Comparison of ENCODE assay signal across 11 mouse cellular contexts in the genomic region with DNA sequence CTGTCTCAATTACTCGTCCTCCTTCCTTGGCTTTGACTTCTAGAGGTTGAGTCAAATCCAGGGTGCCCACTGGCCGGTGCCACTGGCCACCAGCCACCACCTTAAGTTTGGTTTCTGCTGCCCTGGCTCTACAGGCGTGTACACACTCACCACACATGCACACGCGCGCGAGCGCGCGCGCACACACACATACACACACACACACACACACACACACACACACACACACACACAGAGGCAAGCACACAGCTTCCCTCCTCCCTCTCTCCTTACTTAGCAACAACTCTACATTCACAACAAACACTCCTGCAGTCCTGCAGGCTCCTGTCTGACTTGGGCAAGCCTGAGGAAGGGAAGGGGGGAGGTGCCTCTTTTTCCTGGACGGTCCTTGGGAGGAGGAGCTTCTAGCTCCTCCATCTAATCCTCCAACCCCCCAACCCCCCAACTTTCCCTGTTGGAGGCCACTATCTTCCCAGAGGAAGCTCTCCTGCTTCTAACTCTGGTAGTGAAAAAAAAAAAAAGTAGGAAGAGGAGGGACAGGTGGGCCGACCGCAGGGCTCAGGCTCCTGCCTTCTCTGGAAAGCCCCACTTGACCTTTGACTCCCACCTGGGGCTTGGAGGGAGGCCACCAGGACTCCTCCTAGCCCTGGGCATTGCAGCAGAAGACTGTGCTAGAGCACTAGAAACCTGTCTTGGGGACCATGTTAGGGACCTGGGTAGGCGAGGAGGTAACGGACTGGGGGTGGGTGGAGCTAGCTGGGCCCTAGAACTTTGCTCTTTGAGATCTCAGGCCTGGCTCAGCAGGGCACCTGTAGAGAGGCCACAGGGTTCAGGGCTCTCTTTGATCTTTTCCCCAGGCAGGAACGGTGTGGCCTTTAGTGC. TPM values are rescaled to one million over a fixed set of nuclear protein-coding genes. Genes with fewer than 3 reads are reported as not detected.
DNase-seq lines count a peak whose midpoint lies in the region; ATAC-seq lines count a peak whose summit lies in the region.
"Had no signal": no experiment of that assay in that cellular context is flagged by ENCODE, and none has a peak within 500 bp of the region (broad histone marks: within the 10 kb centered on the region; RNA-seq: fewer than 3 reads in every experiment).

No protein-coding gene starts in this region.

- peak overlapping the region; percentile 87 for H3K27ac ChIP-seq in heart, embryonic 11.5 days (ENCODE audit: low read depth, low read length)
- peak overlapping the region; percentile 91 for H3K27ac ChIP-seq in kidney, embryonic 15.5 days

- peak overlapping the region; percentile 61 for H3K9ac ChIP-seq in heart, embryonic 11.5 days (ENCODE audit: low read depth, low read length)
- H3K9ac ChIP-seq in kidney, embryonic 15.5 days = peak overlapping the region; percentile 39; the same call in 1 of the 2 replicates

- no peaks in the 10 kb centered on the region for H3K36me3 ChIP-seq in heart, embryonic 11.5 days (ENCODE audit: control insufficient read depth, insufficient read depth, low read length)
- no peaks in the 10 kb centered on the region for H3K36me3 ChIP-seq in kidney, embryonic 15.5 days
- H3K36me3 ChIP-seq: G1E had no signal

- 22% methylated on average over 17 of the region's 17 CpGs for WGBS in heart, embryonic 11.5 days (ENCODE audit: insufficient replicate concordance)
- WGBS in kidney, embryonic 15.5 days = 21% methylated on average over 17 of the region's 17 CpGs

- H3K4me1 ChIP-seq in heart, embryonic 11.5 days (ENCODE audit: control insufficient read depth, insufficient read depth, low read length) = peaks cover 98% of the 10 kb centered on the region
- peaks cover 100% of the 10 kb centered on the region for H3K4me1 ChIP-seq in kidney, embryonic 15.5 days

- peak; percentile 40 to 54 for DNase-seq in heart, adult 18-20 months
- DNase-seq in heart, adult 8-10 months (ENCODE audit: low spot score) = no peak
- peak; percentile 62 for DNase-seq in cerebellum, adult 9-10 months
- DNase-seq in lung, postnatal 10 days = peak; percentile 76
- DNase-seq in layer of hippocampus, postnatal 36 days = no peak
- DNase-seq in layer of hippocampus, adult 8-10 months (ENCODE audit: low spot score in 2 of 2) = no peak

- H3K9me3 ChIP-seq in heart, embryonic 11.5 days (replicated peaks; ENCODE audit: control insufficient read depth, low read length) = no peaks in the 10 kb centered on the region
- H3K9me3 ChIP-seq in kidney, embryonic 15.5 days (replicated peaks) = no peaks in the 10 kb centered on the region
- H3K9me3 ChIP-seq: G1E had no signal

- peak overlapping the region; percentile 84 for H3K4me2 ChIP-seq in heart, embryonic 11.5 days
- peak overlapping the region; percentile 87 for H3K4me2 ChIP-seq in kidney, embryonic 15.5 days

- H3K27me3 ChIP-seq in heart, embryonic 11.5 days (ENCODE audit: control insufficient read depth, insufficient read depth, low read length) = no peaks in the 10 kb centered on the region
- H3K27me3 ChIP-seq in kidney, embryonic 15.5 days = no peaks in the 10 kb centered on the region

- H3K4me3 ChIP-seq in heart, embryonic 11.5 days (ENCODE audit: low read depth, low read length) = peak overlapping the region; percentile 21
- H3K4me3 ChIP-seq in kidney, embryonic 15.5 days (replicated peaks) = peak overlapping the region; percentile 98

- ATAC-seq in heart, embryonic 11.5 days (replicated peaks; ENCODE audit: insufficient number of reproducible peaks, low FRiP score, low TSS enrichment) = no peak
- ATAC-seq in kidney, embryonic 15.5 days (replicated peaks; ENCODE audit: low FRiP score) = no peak

RNA-seq across cellular contexts. Expression of a gene that starts 7.7 kb away (rescaled TPM):
- total RNA-seq in heart, adult 18-20 months (2021) = 10 to 100 TPM; 36.2 to 41.7 TPM
- total RNA-seq in heart, adult 8-10 months (2022) = 10 to 100 TPM; 51.6 to 56.9 (median 53.9) TPM
- polyA plus RNA-seq in heart, embryonic 11.5 days (2014; fragmentation: Nextera tagmentation; extraction: Ambion mirVana) = 8.7 and 9.3 TPM in 2 replicates
- polyA plus RNA-seq in kidney, embryonic 15.5 days (2015; fragmentation: Nextera tagmentation; extraction: Ambion mirVana) = 11.3 and 11.7 TPM in 2 replicates
- total RNA-seq in layer of hippocampus, postnatal 36 days (2021) = 10 to 100 TPM; 70.9 to 75.7 TPM
- total RNA-seq in layer of hippocampus, adult 8-10 months (2022) = 10 to 100 TPM; 61.8 to 68.3 (median 64.9) TPM

RNA-seq across cellular contexts. Expression of a gene that starts 35.6 kb away (rescaled TPM):
- total RNA-seq in heart, adult 18-20 months (2021) = not detected
- under 1 TPM in 2 of 4 experiments, not detected in 2; 0.26 to 0.28 TPM for total RNA-seq in heart, adult 8-10 months (2022)
- polyA plus RNA-seq in heart, embryonic 11.5 days (2014; fragmentation: Nextera tagmentation; extraction: Ambion mirVana) = 0.14 TPM in 1 of 2 replicates, not detected in the other
- polyA plus RNA-seq in kidney, embryonic 15.5 days (2015; fragmentation: Nextera tagmentation; extraction: Ambion mirVana) = 0.60 and 2.5 TPM in 2 replicates
- total RNA-seq in layer of hippocampus, postnatal 36 days (2021) = not detected
- not detected for total RNA-seq in layer of hippocampus, adult 8-10 months (2022)
- total RNA-seq: G1E had no signal
- polyA plus RNA-seq: G1E; spleen, adult 2 months had no signal

RNA-seq across cellular contexts. Expression of a gene that starts 49.4 kb away (rescaled TPM):
- not detected for total RNA-seq in heart, adult 18-20 months (2021)
- total RNA-seq in heart, adult 8-10 months (2022) = not detected
- polyA plus RNA-seq in heart, embryonic 11.5 days (2014; fragmentation: Nextera tagmentation; extraction: Ambion mirVana) = not detected in 2 replicates
- polyA plus RNA-seq in kidney, embryonic 15.5 days (2015; fragmentation: Nextera tagmentation; extraction: Ambion mirVana) = not detected in 2 replicates
- not detected for total RNA-seq in layer of hippocampus, postnatal 36 days (2021)
- not detected for total RNA-seq in layer of hippocampus, adult 8-10 months (2022)
- total RNA-seq: gastrocnemius, adult 8-10 months had no signal
- polyA plus RNA-seq: G1E had no signal

Comparison
In these comparisons a context has a peak if more than half of its experiments do, and no peak if none do; other contexts are left out.
1. DNase-seq: peak in heart, adult 18-20 months (2 of 2), cerebellum, adult 9-10 months (single experiment) and lung, postnatal 10 days (single experiment); none in heart, adult 8-10 months (single experiment), layer of hippocampus, postnatal 36 days (0 of 2) and layer of hippocampus, adult 8-10 months (0 of 2).